Comparison of ENCODE assay signal across 31 mouse cellular contexts in the genomic region with DNA sequence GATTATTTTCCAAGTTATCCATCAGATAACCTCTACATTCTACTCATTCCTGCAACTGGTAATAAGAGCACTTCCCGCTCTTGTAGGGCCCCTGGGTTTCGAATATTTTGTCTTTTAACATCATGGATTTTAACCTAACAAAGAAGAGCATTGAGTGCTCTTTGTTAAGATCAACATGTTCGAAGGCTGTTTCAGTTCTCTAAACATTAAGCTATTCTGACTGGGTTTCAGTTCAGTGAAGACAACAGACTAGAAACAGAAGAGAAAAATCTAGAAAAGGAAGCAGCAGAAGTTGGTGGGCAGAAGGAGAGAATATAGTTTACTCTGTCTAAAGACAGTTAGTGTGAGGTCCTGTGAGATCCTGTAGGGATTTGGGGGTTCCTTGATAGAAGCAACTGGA. TPM values are rescaled to one million over a fixed set of nuclear protein-coding genes. Genes with fewer than 3 reads are reported as not detected.
A peak's percentile ranks its signal among the peaks of the same experiment; 100 is the strongest.
DNase-seq lines count a peak whose midpoint lies in the region; ATAC-seq and TF ChIP-seq lines count a peak whose summit lies in the region.
"Had no signal": no experiment of that assay in that cellular context is flagged by ENCODE, and none has a peak within 500 bp of the region (broad histone marks: within the 10 kb centered on the region; RNA-seq: fewer than 3 reads in every experiment).

No protein-coding gene starts in this region.

- dilution Hi-C loops in CH12.LX (cut with MboI; ENCODE audit: extremely low pct_ligation_motif_present, extremely low pct_unique_long_range_greater_than_20kb, low sequenced_read_pairs), result no loop called here

- no peaks in the 10 kb centered on the region for H3K9me3 ChIP-seq in heart, embryonic 11.5 days (replicated peaks; ENCODE audit: control insufficient read depth, low read length)
- H3K9me3 ChIP-seq in heart, embryonic 15.5 days (replicated peaks), result no peaks in the 10 kb centered on the region
- no peaks in the 10 kb centered on the region for H3K9me3 ChIP-seq in CH12.LX (replicated peaks; ENCODE audit: low read length)
- H3K9me3 ChIP-seq: embryonic facial prominence, embryonic 10.5 days; embryonic facial prominence, embryonic 13.5 days; forebrain, embryonic 12.5 days; forebrain, embryonic 15.5 days; hindbrain, embryonic 10.5 days; hindbrain, embryonic 13.5 days; intestine, embryonic 15.5 days; kidney, embryonic 15.5 days had no signal

- intact Hi-C loops in heart, adult 2 months (cut with DNase I), result no loop called here

- peaks cover 39% of the 10 kb centered on the region for H3K4me1 ChIP-seq in heart, embryonic 11.5 days (ENCODE audit: control insufficient read depth, insufficient read depth, low read length)
- peaks cover 35% of the 10 kb centered on the region for H3K4me1 ChIP-seq in heart, embryonic 15.5 days (replicated peaks)
- peaks cover 5% of the 10 kb centered on the region for H3K4me1 ChIP-seq in heart, adult 2 months (ENCODE audit: control insufficient read depth, insufficient read depth, low read length)
- peaks cover 5 to 37% of the 10 kb centered on the region in 2 experiments for H3K4me1 ChIP-seq in CH12.LX (ENCODE audit: control insufficient read depth in 1 of 2, insufficient read depth in 2 of 2)
- H3K4me1 ChIP-seq: embryonic facial prominence, embryonic 13.5 days; forebrain, embryonic 12.5 days; forebrain, embryonic 15.5 days; hindbrain, embryonic 13.5 days; intestine, embryonic 15.5 days; kidney, embryonic 15.5 days had no signal

- in situ Hi-C loops in CH12.LX (cut with MboI; ENCODE audit: low pct_ligation_motif_present, low pct_unique_long_range_greater_than_20kb, low sequenced_read_pairs), result no loop called here

- no peak for TF ChIP-seq CTCF in heart, adult 2 months (IDR thresholded peaks at IDR 0.05)
- TF ChIP-seq CTCF in CH12.LX (conservative IDR thresholded peaks at IDR 0.05 in 1 of 2, IDR thresholded peaks at IDR 0.05 in 1 of 2; ENCODE audit: low read depth in 2 of 2, low read length in 2 of 2), result no peak

- H3K27ac ChIP-seq in heart, embryonic 11.5 days (ENCODE audit: low read depth, low read length), result peak overlapping the region; percentile 35; the same call in 1 of the 2 replicates
- H3K27ac ChIP-seq in heart, embryonic 15.5 days, result 0 out of 2 replicates have a peak overlapping the region, but pooled peaks have one; percentile 18
- H3K27ac ChIP-seq in heart, adult 2 months, result no peak overlapping the region
- no peak overlapping the region for H3K27ac ChIP-seq in CH12.LX (ENCODE audit: insufficient read depth, low read depth)
- H3K27ac ChIP-seq: embryonic facial prominence, embryonic 10.5 days; embryonic facial prominence, embryonic 13.5 days; forebrain, embryonic 12.5 days; forebrain, embryonic 15.5 days; hindbrain, embryonic 10.5 days; hindbrain, embryonic 13.5 days; intestine, embryonic 15.5 days; kidney, embryonic 15.5 days had no signal

- 85% methylated on average over 3 of the region's 3 CpGs for WGBS in heart, embryonic 11.5 days (ENCODE audit: insufficient replicate concordance)
- WGBS in heart, embryonic 15.5 days, result 76% methylated on average over 3 of the region's 3 CpGs
- WGBS in heart, adult 2 months, result 82% methylated on average over 3 of the region's 3 CpGs

- H3K79me2 ChIP-seq in heart, adult 2 months (replicated peaks; ENCODE audit: control insufficient read depth, insufficient read depth, low read length), result 0 out of 2 replicates have a peak, but pooled peaks cover 2% of the 10 kb centered on the region
- no peaks in the 10 kb centered on the region for H3K79me2 ChIP-seq in CH12.LX (replicated peaks; ENCODE audit: control insufficient read depth, extremely low read depth, insufficient read depth, poor library complexity, severe bottlenecking)

- no peak for DNase-seq in heart, postnatal 4 days
- DNase-seq in heart, adult 2 months, result no peak
- peak; percentile 43 for DNase-seq in CH12.LX (ENCODE audit: extremely low read depth)
- no peak for DNase-seq in frontal cortex, postnatal 10 days (ENCODE audit: low spot score in 2 of 2)
- DNase-seq: adrenal gland, adult 8-10 months; adrenal gland, postnatal 25 days; B cell, adult 2 months; cerebellum, adult 11-12 months; cerebellum, adult 8-10 months; cerebellum, postnatal 10 days; cerebellum, postnatal 36 days; embryo, embryonic 11 days; gastrocnemius, postnatal 10 days; gastrocnemius, postnatal 36 days; kidney, adult 11 months; kidney, adult 8-10 months had no signal

- TF ChIP-seq RAD21 in CH12.LX (IDR thresholded peaks at IDR 0.05; ENCODE audit: low read depth, low read length), result no peak

- TF ChIP-seq POLR2A in heart, adult 2 months (IDR thresholded peaks at IDR 0.05; ENCODE audit: insufficient read depth, low read depth, low read length), result no peak
- TF ChIP-seq POLR2A in CH12.LX (IDR thresholded peaks at IDR 0.05; ENCODE audit: low read depth, low read length), result no peak

- no peak overlapping the region for H3K9ac ChIP-seq in heart, embryonic 11.5 days (ENCODE audit: low read depth, low read length)
- H3K9ac ChIP-seq in heart, embryonic 15.5 days, result no peak overlapping the region
- no peak overlapping the region for H3K9ac ChIP-seq in heart, adult 2 months (ENCODE audit: low read depth, low read length)
- no peak overlapping the region for H3K9ac ChIP-seq in CH12.LX (ENCODE audit: insufficient read depth, low read depth)
- H3K9ac ChIP-seq: embryonic facial prominence, embryonic 13.5 days; forebrain, embryonic 12.5 days; forebrain, embryonic 15.5 days; hindbrain, embryonic 13.5 days; intestine, embryonic 15.5 days; kidney, embryonic 15.5 days had no signal

- no peak for ATAC-seq in heart, embryonic 11.5 days (replicated peaks; ENCODE audit: insufficient number of reproducible peaks, low FRiP score, low TSS enrichment)
- no peak for ATAC-seq in heart, embryonic 15.5 days (replicated peaks; ENCODE audit: insufficient number of reproducible peaks, insufficient read depth, low FRiP score, low read depth)
- ATAC-seq: activated CD4-positive, CD25-positive, alpha-beta regulatory T cell, adult 4 months; forebrain, embryonic 15.5 days; hindbrain, embryonic 16.5 days; intestine, embryonic 15.5 days had no signal

- H3K36me3 ChIP-seq in heart, embryonic 11.5 days (ENCODE audit: control insufficient read depth, insufficient read depth, low read length), result no peaks in the 10 kb centered on the region
- H3K36me3 ChIP-seq in heart, embryonic 15.5 days, result peaks cover 2% of the 10 kb centered on the region; the same call in 1 of the 2 replicates
- peaks cover 16% of the 10 kb centered on the region for H3K36me3 ChIP-seq in heart, adult 2 months (ENCODE audit: control insufficient read depth, insufficient read depth, low read length)
- H3K36me3 ChIP-seq in CH12.LX (replicated peaks in 1 of 2; ENCODE audit: control insufficient read depth in 1 of 2, insufficient read depth in 1 of 2, low read length in 1 of 2), result no peaks in the 10 kb centered on the region
- H3K36me3 ChIP-seq: embryonic facial prominence, embryonic 10.5 days; embryonic facial prominence, embryonic 13.5 days; forebrain, embryonic 12.5 days; forebrain, embryonic 15.5 days; hindbrain, embryonic 10.5 days; hindbrain, embryonic 13.5 days; intestine, embryonic 15.5 days; kidney, embryonic 15.5 days had no signal

- H3K4me2 ChIP-seq in heart, embryonic 11.5 days, result no peak overlapping the region
- no peak overlapping the region for H3K4me2 ChIP-seq in heart, embryonic 15.5 days
- H3K4me2 ChIP-seq in CH12.LX (ENCODE audit: insufficient read depth, low read depth, poor library complexity, severe bottlenecking), result no peak overlapping the region
- H3K4me2 ChIP-seq: embryonic facial prominence, embryonic 13.5 days; forebrain, embryonic 12.5 days; forebrain, embryonic 15.5 days; hindbrain, embryonic 13.5 days; intestine, embryonic 15.5 days; kidney, embryonic 15.5 days had no signal

- TF ChIP-seq EP300 in heart, adult 2 months (IDR thresholded peaks at IDR 0.05; ENCODE audit: insufficient read depth, low read depth, low read length), result no peak
- TF ChIP-seq EP300 in CH12.LX (IDR thresholded peaks at IDR 0.05; ENCODE audit: low read length), result peak; percentile 56

- no peaks in the 10 kb centered on the region for H3K27me3 ChIP-seq in heart, embryonic 11.5 days (ENCODE audit: control insufficient read depth, insufficient read depth, low read length)
- no peaks in the 10 kb centered on the region for H3K27me3 ChIP-seq in heart, embryonic 15.5 days
- no peaks in the 10 kb centered on the region for H3K27me3 ChIP-seq in heart, adult 2 months (ENCODE audit: control insufficient read depth, insufficient read depth, low read length)
- H3K27me3 ChIP-seq in CH12.LX (replicated peaks), result no peaks in the 10 kb centered on the region
- H3K27me3 ChIP-seq: embryonic facial prominence, embryonic 13.5 days; forebrain, embryonic 12.5 days; forebrain, embryonic 15.5 days; hindbrain, embryonic 13.5 days; intestine, embryonic 15.5 days; kidney, embryonic 15.5 days had no signal

- no peak overlapping the region for H3K4me3 ChIP-seq in heart, embryonic 11.5 days (ENCODE audit: low read depth, low read length)
- no peak overlapping the region for H3K4me3 ChIP-seq in heart, embryonic 15.5 days
- H3K4me3 ChIP-seq in heart, adult 2 months, result no peak overlapping the region
- no peak overlapping the region for H3K4me3 ChIP-seq in CH12.LX (replicated peaks in 1 of 3; ENCODE audit: low read depth in 2 of 3, low read length in 2 of 3, poor library complexity in 1 of 3)
- H3K4me3 ChIP-seq: embryonic facial prominence, embryonic 10.5 days; embryonic facial prominence, embryonic 13.5 days; erythroblast, embryonic 14.5 days; forebrain, embryonic 12.5 days; forebrain, embryonic 15.5 days; hindbrain, embryonic 10.5 days; hindbrain, embryonic 13.5 days; intestine, embryonic 15.5 days; kidney, embryonic 15.5 days had no signal

TF ChIP-seq in CH12.LX, 34 proteins besides CTCF, POLR2A, EP300 and RAD21:
- TF ChIP-seq ETS1 (conservative IDR thresholded peaks at IDR 0.05; ENCODE audit: low read depth, low read length) (no peak), IRF4 (IDR thresholded peaks at IDR 0.05; ENCODE audit: low read depth, low read length) (peak; percentile 72)

RNA-seq across cellular contexts. Expression of a gene that starts 31.9 kb away (rescaled TPM):
- 66.4 and 66.5 TPM in 2 replicates for polyA plus RNA-seq in heart, embryonic 11.5 days (2014; fragmentation: Nextera tagmentation; extraction: Ambion mirVana)
- total RNA-seq in heart, postnatal 4 days (2021), result 100 to 1,000 TPM; 113 to 131 TPM
- polyA plus RNA-seq in heart, embryonic 15.5 days (2015; fragmentation: Nextera tagmentation; extraction: Ambion mirVana), result 63.0 and 69.6 TPM in 2 replicates
- total RNA-seq in heart, adult 2 months (2021), result 10 to 100 TPM; 82.5 to 87.1 TPM
- 30.6 and 37.7 TPM in 2 replicates for polyA plus RNA-seq in heart, adult 2 months (2012; rRNA removed)
- total RNA-seq in CH12.LX (2012; rRNA removed) (not detected in 2 replicates), CH12.LX (2014; rRNA removed) (not detected in 2 replicates)
- not detected in 2 replicates for polyA plus RNA-seq in CH12.LX (2012; ENCODE audit: insufficient read length, low read depth)
- total RNA-seq: granulocyte monocyte progenitor cell, adult 5-6 weeks; MEL had no signal
- polyA plus RNA-seq: activated CD4-positive, CD25-positive, alpha-beta regulatory T cell, adult 4 months; erythroblast, embryonic 14.5 days had no signal

Comparison
In these comparisons a context has a peak if more than half of its experiments do, and no peak if none do; other contexts are left out.
1. H3K27ac ChIP-seq: peak in heart, embryonic 11.5 days (single experiment) and heart, embryonic 15.5 days (single experiment); none in heart, adult 2 months (single experiment) and CH12.LX (single experiment).
2. RNA of a gene that starts 31.9 kb away (polyA plus RNA-seq): 66.4 to 66.5 TPM in heart, embryonic 11.5 days, 63.0 to 69.6 TPM in heart, embryonic 15.5 days and 30.6 to 37.7 TPM in heart, adult 2 months; not detected in CH12.LX; every median in the first group is over 10 times any median in the second.